Mouse (Mus musculus): ENCODE measurements at regions not wholly inside any gene's neighbourhood (a gene's known extent, or its start where the extent isn't known, plus 50 kb on each side); places are given as distances from the start of the nearest gene placed in this dataset.

DNA sequence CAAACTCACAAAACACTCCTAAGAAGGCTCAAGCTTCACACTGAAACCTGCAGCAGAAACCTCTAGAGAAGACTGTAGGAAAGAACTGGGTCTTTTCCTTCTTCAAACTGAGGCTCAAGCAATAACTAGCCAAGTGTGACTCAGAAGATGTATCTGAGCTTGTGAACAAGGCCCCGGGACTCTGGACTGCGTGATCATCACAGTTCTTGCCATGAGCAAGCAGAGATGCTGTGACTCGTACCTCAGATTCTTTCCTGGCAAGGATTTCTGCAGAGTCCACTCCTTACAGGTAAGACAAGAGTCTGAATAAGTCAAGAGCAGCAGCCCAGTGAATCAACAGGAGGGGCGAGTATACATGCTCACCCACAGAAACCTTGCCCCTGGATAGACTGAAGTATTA, 250.5 kb upstream of the Gm26657 start:
- DNase-seq (ENCODE audit: low spot score in 2 of 2), result no peak

DNA sequence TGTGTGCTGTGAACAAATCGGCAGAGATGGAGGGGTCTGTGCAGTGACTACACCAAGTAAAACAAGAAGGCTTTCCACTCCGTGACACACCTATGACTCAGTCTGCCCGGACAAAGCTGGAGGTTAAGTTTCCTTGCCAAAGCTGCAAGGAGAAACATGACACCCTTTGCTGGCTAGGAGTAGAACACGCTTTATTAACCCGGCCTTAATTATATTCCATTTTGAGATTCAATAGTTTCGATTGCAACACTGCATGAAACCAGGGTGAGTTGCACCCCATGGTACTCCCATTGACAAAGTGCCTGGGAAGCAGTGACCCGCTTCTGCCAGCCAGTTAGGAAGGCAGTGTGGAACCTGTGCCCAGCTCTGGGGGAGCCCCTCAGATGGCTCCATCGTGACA, 256.2 kb upstream of the Gm26657 start:
- no peak for DNase-seq (ENCODE audit: low spot score in 2 of 2)

DNA sequence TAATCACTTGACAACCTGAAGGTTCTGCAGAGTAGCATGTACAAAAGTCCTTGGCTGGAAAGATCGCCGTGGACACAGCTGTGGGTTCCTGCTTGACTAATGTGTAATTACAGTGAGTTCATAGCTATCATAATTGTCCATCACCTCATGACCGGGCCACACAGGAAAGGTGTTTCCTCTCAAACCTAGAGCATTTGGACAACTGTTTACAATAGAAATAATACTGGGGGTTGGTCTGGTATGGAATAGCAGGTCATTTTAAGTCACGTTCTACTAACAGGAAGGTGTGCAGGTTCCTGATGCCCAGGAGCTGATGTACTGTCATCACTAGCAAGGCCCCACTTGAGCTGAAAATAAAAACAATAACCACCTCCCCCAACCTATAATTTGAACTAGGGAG, 283.1 kb upstream of the Gm26657 start:
- no peak for DNase-seq (ENCODE audit: low spot score in 2 of 2)

DNA sequence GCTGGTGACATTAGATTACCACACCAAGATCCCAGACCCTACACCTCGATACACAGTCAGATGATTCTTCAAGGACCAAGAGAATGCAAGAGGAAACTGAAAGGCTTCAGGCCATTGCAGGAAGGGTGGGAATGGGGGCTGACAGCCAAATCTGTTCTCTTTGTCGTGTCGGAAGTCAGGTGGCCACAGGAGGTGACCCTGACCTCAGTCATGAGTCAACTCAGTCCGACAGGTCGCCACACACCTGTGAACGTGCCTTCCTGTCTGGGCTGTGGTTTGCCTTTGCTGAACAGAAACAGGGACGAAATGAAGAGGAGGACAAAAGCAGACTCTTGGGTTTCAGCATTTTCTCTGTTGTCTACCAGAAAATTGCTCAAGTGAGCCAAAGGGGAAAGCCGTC, 318.3 kb upstream of the Gm26657 start:
- DNase-seq (ENCODE audit: low spot score in 2 of 2), result no peak

DNA sequence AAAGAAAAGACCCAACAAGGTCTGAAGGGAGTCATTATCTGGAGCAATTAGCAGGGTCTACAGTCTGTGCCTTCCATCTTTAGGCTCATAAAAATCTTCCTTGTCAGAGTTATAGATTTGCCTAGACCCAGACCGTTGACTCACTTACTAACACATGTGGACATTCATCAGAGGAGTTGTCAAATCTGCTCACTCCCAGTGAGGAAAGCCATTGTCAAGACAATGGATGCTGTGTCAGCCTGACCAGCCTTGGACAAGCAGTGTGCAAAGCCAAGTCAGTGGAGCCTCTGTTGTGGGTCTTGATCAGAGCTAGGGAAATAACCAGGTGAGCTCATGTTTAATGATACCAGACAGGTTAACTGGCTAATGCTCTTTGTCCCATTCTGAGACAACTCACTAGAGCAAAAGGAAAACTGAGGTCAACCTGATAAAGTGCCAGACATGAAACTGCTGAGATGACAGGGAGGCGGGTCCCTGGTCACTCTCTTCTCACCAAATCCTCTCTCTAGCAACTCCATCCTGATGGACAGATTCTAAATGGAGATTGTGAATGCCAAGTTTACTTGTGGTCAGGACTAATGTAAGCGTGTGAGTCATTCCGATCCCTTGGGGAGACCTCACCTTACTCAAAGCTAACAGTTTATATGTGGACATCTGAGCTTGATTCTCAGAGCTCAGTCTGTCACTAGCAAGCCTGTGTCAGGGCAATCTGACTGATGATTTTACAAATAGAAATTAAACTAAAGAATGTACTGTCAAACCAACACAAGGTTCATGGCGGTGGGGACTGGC, 320.6 kb upstream of the Gm26657 start:
- no peak for DNase-seq (ENCODE audit: low spot score in 2 of 2)

DNA sequence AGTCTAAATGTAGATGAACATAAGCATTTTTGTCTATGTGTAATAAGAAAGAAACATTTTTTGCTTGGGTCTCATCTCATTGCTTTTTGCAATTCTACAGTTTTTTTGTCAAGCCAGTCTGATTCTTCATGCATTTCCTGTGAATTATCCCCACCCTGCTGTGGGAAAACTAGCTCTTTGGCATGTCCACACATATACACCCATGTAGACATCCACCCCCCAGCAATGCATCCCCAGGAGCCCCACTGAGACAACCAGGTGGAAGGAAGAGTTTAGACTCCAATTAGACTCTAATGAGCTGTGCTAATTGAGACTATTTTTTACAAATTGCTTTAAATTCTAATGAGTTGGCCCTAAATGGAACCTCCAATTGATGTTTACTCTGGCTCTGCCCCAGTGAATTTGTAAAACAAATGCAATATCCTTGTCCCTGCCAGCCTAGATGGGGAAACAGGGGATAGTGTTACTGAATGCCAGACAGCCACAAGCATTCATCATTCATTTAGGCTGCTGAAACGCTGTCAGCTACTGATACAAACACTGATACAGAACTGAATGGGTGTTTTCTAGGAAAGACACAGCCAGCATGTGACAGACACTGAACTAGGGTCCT, 328.7 kb upstream of the Gm26657 start:
- DNase-seq (ENCODE audit: low spot score in 2 of 2), result peak in 1 of 2 experiments; percentile 7

DNA sequence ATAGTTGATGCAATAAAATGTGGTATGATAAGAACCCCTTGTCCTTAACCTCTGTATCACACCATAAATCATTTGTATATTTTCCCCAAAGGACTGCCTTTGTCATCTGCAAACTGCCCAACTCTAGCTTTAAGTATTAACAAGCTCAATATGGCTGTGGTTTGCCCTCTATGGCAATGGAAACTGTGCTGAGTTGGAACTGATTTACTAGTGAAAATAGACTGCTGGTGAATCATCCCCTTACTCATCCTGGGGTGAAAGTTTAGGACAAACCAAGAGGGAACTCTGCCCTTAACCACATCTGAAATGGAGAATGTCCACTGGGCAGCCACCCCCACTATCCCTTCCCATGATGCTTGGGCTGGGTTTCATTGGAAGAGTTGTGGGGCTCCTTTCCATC, 346.1 kb upstream of the Gm26657 start:
- no peak for DNase-seq (ENCODE audit: low spot score in 2 of 2)

DNA sequence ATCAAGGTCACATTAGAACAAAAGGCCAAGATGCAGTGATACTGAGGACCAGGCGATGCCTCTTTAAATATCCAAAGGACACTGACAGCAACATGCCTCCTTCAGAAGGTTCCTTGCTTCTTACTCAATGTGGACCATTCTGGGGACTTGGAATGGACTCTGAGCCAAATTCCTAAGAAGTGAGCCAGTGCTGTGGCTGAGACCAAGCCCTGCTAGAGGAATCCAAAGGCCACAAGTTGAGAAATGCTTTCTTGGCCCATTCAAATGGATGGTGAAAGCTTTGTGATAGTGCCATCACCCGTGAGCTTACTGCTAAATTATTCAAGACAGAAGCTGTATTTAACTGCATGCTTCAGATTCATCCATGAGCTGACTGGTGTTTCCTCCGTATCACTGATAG, 352.8 kb upstream of the Gm26657 start:
- DNase-seq (ENCODE audit: low spot score in 2 of 2), result no peak

DNA sequence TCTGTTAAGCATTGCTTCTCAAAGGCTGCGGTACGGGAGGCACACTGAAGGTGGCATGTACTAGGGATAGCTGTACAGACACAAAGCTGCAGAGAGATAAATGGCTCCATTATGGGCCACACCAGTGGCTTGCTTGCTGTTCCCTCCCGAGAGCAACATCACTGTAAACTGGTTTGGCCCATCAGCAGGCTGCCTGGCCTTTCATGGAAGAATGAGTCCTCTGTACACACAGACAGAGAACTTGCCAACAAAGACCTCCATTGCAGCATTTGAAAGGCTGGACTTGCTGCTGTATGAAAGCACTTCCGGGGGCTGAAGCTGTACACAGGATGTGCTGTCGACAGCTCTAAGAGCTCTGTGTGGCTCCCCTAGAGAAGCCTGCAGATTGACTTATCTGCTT, 364.1 kb upstream of the Gm26657 start:
- peak in 1 of 2 experiments; percentile 12 for DNase-seq (ENCODE audit: low spot score in 2 of 2)

DNA sequence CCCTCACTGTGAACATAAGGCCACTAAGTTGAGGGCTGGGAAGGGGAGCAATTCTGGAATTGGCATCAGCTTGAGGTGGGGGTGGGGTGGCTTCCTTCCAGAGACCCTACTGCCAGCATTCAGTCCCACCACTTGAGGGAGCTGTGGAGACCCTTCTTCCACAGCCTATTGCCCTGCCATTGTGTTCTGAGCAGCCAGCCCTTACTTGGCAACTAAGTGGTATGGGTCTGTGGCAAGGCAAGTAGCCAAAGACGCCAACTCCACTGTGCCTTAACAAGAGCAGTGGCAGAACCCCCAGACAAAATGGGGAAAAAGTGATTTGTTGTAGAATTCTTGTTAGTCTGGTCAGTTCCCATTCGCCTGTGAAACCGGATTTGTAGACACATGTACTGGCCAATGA, 365.4 kb upstream of the Gm26657 start:
- no peak for DNase-seq (ENCODE audit: low spot score in 2 of 2)

DNA sequence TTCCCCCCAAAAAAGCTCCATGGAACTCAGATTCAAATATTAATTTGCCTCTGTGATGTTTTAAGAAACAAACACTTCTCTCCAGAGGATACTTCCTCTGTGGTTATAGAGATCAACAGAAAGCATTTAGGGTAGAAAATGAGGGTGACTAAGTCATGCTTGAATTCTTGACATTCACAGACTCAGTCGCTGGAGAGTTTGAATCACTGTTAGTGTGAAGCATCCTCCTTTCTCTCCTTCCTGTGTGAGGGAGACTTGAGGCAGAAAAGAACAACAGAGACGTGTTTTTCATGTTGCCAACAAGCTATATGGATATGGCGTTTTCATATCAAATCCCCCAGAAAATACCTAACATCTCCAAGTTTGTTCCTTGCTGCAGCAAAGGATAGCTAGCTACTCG, 366.1 kb upstream of the Gm26657 start:
- no peak for DNase-seq (ENCODE audit: low spot score in 2 of 2)

DNA sequence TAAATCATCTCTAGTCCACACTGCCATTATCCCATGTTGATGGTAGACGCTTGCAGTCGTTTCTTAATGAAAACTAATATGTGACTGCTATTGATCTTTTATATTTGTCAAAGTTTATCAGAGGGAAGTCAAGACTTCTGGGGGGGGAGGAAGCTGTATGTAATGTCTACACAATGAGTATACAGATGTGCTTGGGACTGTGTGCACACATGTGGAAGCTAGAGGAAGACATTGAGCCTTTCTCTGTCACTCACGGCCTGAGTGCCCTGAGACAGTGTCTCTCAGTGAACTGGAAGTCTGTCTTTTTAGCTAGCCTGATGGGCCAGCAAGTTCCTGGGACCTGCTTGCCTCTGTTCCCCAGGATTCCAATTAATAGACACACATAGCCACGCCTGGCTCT, 366.7 kb upstream of the Gm26657 start:
- DNase-seq (ENCODE audit: low spot score in 2 of 2), result no peak

DNA sequence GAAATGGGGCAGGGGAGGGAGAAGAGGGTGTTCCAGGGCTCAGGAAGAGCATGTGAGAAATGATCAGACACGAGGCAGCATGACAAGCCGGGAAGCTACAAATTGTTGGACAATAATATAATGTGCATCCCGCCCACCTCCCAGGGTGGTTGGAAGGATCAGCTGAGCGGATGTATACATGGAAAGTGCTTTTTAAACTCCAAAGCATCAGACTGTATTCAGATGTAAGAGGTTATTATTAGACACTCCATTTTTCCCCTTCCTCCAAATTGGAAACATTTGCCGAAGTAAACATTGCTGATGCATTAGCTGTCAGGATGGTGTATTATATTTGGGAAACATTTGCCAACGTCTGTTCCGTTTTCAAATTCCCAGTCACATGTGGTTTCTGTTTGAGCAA, 367.2 kb upstream of the Gm26657 start:
- no peak for DNase-seq (ENCODE audit: low spot score in 2 of 2)

DNA sequence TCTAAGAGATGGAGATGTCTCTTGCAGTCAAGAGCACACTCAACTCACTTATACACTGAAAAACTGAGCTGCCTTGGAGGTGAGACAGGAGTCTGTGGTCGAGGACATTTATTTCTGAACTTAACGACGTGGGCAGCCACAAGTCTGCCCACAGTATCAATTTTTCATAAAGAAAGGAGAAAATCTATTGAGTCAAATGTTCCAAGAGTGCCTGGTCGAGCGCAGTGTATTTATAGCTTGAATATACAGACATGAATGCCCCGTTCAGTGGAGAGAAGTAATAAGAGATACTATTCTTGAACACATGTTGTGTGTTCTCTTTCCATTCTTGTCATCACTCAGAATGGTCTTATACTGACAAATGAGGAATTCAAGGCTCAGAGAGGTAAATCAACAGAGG, 375.3 kb upstream of the Gm26657 start:
- DNase-seq (ENCODE audit: low spot score in 2 of 2), result no peak

DNA sequence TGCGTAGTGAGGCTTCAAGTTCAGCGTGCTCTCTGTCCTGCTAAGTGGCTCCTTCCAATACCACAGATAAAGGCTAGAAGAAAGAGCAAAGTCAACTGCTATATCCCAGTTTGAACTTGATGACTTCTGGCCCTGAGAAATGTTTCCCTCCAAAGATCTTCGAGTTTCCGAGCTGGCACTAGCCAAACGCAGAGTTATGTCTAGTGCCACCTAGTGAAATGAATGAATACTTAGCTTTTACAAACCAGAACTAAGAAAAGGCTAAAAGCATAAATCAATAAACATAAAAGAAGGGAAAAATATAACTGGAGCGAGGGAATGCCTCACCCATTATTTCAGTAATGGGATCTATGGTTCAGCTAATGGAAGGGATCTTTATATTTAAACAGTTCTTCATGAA, 377.7 kb upstream of the Gm26657 start:
- DNase-seq (ENCODE audit: low spot score in 2 of 2), result no peak

DNA sequence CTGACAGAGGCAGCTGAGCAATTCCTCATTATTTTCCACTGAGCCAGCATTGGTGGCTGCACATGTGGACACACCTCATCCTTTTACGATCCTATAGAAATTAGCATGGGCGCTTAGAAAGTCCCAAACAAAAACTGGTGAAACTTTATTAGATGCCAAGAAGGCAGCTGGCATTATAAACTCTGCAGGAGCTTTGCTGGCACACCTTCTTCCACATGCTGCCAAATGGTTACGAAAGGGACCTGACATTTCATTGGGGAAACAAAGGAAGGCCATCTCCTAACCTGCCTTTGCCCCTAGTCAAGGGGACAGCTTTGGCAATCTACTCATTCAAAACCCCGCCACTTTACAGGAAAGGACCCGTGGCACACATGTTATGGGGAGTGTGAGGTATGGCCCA, 390.7 kb upstream of the Gm26657 start:
- DNase-seq (ENCODE audit: low spot score in 2 of 2), result no peak

DNA sequence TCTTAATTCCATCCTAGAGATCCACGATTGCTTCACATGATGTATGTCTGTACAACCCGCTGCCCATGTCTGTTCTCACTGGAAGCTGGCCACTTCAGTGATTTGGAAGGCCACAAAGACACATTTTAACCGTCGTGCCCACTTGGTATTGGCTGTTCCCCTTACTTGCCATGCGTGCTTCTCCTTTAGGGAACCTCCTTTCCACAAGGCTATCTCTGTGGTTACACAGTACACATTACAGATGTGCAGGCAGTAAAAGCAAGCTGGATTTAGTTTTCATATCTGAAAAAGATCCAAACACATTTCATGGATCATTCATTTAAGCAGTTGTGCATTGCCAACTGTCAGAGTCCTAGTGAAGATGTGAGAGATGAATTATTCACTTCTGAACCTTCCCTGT, 414.7 kb upstream of the Gm26657 start:
- DNase-seq (ENCODE audit: low spot score in 2 of 2), result no peak

DNA sequence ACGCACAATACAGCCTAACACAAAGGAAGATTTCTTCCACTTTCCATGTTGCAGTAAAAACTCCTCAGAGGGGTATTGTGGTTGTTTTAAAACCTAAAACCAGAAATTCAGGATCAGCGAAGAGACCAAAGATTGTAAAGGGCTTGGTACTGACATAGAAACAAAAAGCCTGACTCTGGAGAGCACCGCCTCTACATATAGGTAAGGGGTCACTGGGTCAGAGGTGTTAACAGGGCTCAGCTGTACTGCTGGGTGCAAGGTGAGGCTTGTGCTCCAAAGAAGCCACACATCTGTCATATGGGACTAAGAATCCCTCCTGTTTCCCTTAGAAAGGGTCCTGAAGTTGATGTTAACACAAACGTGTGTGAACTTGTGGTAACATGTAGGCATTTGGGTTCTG, 420.7 kb upstream of the Gm26657 start:
- no peak for DNase-seq (ENCODE audit: low spot score in 2 of 2)

DNA sequence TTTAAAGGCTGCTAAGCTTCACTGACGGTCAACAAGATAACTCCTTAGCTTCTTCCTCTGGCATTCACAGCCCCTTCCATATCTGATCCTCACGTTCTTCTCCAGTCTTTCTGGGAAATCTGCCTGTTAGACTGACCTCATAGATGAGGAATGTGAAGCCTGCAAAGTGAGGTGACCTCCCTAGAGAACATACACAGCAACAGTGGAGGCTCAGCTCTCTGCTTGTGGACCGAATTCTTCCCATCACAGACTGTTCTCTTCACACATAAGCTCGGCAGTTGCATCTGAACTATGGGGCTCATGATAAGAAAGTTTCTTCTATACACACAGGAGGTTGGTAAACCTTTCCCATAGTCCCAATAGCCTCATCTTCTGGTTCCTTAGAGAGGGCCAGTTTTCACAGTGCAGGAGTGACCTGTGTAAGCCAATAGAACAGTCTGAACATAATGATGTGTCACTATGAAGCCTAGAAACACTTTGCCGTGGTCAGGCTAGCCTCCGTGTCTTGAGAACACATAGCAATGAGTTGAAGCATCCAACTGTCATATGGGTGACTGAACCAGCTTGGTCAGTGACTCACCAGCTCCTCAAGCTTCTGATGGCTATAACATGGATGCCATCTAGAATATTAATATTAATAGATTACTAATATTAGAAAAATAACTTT, 434.1 kb upstream of the Gm26657 start:
- no peak for DNase-seq (ENCODE audit: low spot score in 2 of 2)

DNA sequence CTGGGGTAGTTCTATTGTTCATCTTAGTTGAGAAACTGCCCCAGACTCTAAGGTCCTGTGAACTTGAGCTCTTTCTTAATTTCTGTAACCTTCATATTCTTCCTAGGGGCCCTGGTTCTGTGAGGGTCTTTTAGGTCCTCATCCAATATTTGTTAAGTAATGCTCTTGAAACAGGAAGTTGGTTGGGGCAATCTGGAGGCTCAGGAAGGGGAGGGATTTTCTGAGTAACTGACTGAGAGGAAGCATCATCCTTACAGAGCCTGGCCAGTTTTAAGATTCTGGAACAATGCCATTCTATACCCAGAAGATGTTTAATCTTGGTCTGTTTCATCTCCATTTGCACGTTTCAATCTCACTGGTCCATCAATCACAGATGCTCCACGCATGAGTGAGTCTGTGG, 435.6 kb upstream of the Gm26657 start:
- no peak for DNase-seq (ENCODE audit: low spot score in 2 of 2)

DNA sequence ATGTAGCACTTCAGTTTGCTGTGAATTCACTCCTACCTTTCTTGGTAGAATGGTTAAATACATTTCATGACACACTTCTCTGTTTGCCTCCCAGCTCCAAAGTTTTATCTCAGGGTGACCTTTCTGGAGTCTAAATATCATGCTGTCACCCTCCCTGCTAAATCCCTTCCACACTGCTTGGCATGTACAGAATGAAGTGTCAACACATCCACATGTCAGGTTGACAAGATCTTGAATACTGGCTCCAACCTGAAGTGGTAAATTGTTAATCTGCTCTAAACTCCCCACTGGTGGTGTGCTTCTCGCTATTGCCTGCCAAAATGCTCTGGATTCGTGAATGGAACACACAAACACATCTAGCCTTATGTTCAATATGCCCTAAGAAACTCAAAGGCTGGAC, 451.9 kb upstream of the Gm26657 start:
- DNase-seq (ENCODE audit: low spot score in 2 of 2), result no peak

DNA sequence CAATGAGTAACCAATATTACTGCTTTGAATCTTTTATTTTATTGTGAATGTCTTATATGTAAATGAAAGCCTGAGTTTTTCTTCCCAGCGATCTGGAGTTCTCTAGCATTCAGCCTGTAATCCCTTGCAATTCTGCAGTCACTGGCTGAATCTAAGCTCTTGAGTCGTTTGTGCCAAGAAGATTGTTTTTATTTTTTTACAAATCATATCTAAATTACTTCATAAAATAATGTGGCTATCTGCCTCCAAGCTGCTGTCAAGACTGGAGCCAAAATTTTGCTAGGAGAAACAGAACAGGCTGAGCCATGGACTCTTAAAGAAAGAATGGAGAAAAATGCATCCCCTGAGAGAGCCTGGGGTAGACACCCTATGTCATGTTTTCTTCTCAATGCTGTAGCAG, 455.4 kb upstream of the Gm26657 start:
- DNase-seq (ENCODE audit: low spot score in 2 of 2), result no peak

DNA sequence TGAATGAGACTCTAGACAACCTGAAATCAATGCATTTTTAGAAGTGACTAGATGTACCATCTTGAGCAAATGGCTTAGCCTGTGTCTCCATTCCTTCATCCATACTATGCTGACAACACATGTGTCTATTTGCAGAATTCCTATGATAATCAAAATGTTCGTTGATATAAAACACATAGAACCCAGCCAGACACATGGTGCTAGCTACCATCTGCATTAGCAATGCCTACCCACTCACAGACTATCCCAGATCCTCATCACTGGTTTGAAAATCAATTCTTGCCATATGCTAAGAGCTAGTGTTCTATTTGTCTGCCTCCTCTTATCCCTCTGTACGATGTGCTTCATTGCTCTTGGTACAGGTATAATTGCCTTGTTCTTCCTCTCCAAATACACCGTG, 464.0 kb upstream of the Gm26657 start:
- peak; percentile 27 to 28 for DNase-seq (ENCODE audit: low spot score in 2 of 2)
